Mouse (Mus musculus): ENCODE data around the gene Usp43.

The Usp43 gene

GRCm38 (mm10) chr11:67921827-67922754, at the start of gene Usp43:
TSS of gene Usp43 (minus strand) at chr11:67922153.
- in situ Hi-C loops (cut with MboI; ENCODE audit: unreplicated experiment in 2 of 2), result loop anchor here in 1 of 2 experiments (10.0 kb wide), 1 partner anchor 107 kb away; no protein-coding TSS in a partner anchor

- in situ Hi-C loops (cut with MboI; ENCODE audit: unreplicated experiment in 2 of 2), result loop anchor here in 1 of 2 experiments (10.0 kb wide), 1 partner anchor 143 kb away; no protein-coding TSS in a partner anchor
These were observed 45.9 kb upstream of the Usp43 start for GRCm38 (mm10) chr11:67967831-67968230.

GRCm38 (mm10) chr11:67965905-67966878, 44.2 kb upstream of the Usp43 start, which contains the start of gene Stx8:
TSS of gene Stx8 (plus strand) at chr11:67966193.
- in situ Hi-C loops (cut with MboI; ENCODE audit: unreplicated experiment in 2 of 2), result loop anchor here in 1 of 2 experiments (10.0 kb wide), 1 partner anchor 141 kb away; no protein-coding TSS in a partner anchor

DNA sequence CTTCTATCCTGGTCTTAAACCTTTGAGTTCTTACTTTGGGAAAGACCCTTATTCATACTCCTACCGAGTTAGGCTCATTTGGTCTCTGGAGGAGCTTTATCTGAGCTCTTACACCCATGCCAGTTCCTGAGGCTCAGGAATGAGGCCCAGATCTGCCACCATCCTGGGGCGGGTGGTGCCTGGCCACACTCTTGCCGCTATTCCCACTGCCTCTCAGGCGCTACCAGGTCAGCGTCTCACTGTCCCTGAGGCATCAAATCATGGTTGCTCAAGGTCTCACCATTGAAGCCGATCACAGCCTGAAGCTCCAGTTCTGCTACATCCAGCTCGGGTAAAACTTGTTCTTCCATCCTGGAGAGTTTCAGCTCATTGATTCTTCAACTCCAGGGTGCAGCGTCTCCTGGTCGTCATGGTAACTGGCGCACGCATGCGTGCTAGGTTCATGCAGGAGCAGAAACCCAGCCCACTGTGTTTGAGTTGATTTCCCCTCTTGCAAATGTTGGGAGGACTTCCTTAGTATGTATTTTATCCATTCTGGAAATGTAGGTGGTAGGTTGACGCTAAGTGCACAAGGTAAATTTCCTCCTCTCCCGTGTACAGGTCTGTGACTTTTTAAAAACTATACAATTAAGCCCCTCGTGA, 43.4 kb upstream of the Usp43 start, which contains the start of gene Cfap52:
Gene Cfap52, minus strand, starts transcription at position 410 of the 642 bp plus-strand sequence.
- in situ Hi-C loops (cut with MboI; ENCODE audit: unreplicated experiment in 2 of 2), result loop anchor here in 1 of 2 experiments (10.0 kb wide), 1 partner anchor 141 kb away; no protein-coding TSS in a partner anchor

- in situ Hi-C loops (cut with MboI; ENCODE audit: unreplicated experiment in 2 of 2), result loop anchor here in 1 of 2 experiments (10.0 kb wide), 1 partner anchor 139 kb away; no protein-coding TSS in a partner anchor
These were observed 42.2 kb upstream of the Usp43 start for GRCm38 (mm10) chr11:67964110-67964509.

DNA sequence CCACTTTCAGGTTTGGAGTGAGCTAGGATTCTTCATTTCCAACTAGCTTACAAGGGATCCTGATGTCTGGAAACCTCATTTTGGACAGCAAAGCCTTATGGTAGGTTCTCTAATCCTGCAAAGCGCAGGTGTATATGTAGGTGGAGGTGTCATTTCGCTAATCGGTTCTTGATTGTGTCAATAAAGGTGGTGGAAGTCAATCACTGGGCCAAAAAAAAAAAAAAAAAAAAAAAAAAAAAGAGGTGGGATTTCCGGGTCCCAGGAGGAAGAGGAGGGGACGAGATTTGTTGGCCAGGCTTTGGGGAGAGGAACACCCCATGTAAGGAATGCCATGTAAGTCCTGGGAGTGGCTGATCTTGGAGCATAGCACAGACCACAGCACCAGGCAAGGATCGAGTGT, 32.5 kb upstream of the Usp43 start:
- in situ Hi-C loops (cut with MboI; ENCODE audit: unreplicated experiment in 2 of 2), result no loop called here

- in situ Hi-C loops (cut with MboI; ENCODE audit: unreplicated experiment in 2 of 2), result no loop called here
These were observed 31.7 kb upstream of the Usp43 start for GRCm38 (mm10) chr11:67953604-67954003.

GRCm38 (mm10) chr11:67949475-67949874, 27.5 kb upstream of the Usp43 start:
- in situ Hi-C loops (cut with MboI; ENCODE audit: unreplicated experiment in 2 of 2), result loop anchor here in 1 of 2 experiments (25.0 kb wide), 1 partner anchor 1213 kb away; the partner anchor contains the start of gene Alox12b

- in situ Hi-C loops (cut with MboI; ENCODE audit: unreplicated experiment in 2 of 2), result loop anchor here in 1 of 2 experiments (25.0 kb wide), 1 partner anchor 1214 kb away; the partner anchor contains the start of gene Alox12b
These were observed 26.3 kb upstream of the Usp43 start for GRCm38 (mm10) chr11:67948229-67948628.

DNA sequence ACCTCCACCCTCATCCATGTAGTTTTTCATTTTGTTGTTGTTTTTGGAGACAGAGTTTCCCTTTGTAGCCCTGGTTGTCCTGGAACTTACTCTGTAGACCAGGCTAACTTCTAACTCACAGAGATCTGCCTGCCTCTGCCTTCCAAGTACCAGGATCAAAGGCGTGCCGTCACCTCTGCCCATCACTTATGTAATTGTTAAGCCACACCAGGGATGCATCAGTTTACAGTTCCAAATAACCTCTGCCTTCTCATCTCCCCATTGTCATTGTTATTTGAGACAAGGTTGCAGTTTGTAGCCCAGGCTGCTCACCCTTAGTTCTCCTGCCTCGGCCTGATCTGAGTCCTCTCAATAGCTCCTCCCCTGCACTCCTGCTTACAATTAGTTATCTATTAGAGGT, 10.2 kb upstream of the Usp43 start:
- in situ Hi-C loops (cut with MboI; ENCODE audit: unreplicated experiment in 2 of 2), result loop anchor here in 1 of 2 experiments (25.0 kb wide), 1 partner anchor 1230 kb away; the partner anchor contains the start of gene Alox12b

DNA sequence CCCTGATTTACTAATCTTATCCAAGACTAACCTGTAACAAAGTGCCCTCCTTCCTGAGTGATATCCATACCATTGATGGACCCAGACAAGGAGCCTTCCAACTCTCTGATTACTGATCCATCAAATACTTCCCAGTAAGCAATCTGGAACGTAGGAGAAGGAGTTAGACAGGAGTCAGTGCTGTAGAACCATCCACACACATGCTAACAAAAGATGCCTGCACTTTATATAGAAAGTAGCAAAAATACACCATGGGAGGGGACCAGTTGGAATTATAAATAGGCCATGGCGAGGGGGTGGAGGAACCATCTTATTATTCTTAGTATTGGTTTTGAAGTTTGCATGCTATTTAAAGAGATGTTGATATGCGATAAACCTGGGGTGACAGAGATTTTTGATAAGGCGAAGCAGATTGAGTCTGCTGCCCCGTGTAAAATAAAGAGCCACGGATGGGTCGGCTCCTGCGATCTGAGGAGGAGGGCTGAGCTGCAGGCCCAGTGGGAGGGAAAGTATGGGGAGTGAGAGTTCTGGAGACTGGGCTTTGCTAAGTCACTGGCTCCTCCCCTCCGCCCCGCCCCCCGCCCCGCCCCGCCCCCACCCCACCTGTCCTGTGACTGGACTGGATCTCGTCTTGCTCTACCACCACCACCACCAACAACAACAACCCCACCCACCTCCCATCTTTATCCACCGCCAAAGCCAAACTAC, 4.5 kb upstream of the Usp43 start:
- in situ Hi-C loops (cut with MboI; ENCODE audit: unreplicated experiment in 2 of 2), result loop anchor here (10.0 to 25.0 kb wide), 2 partner anchors 112 to 1236 kb away; partner anchors contain the start of gene Alox12b (in 1 of the 2)

DNA sequence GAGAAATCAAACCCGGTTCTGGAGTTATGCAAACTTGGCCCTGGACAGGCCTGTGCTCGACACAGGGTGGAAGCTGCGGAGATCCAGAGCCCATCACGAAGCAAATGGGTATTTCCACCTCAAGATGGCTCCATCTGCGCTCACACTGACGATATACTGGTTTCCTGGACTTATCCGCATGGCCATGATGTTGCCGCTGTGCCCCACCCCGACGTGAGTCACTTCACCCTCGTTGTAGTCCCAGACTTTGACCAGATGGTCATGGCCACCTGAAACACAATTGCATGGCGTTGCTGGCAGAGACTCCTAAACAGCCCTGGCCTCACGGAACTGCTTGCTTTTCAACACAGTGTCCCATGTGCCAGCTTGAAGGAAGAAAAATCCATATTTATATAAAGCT, 3.0 kb upstream of the Usp43 start:
- in situ Hi-C loops (cut with MboI; ENCODE audit: unreplicated experiment in 2 of 2), result loop anchor here (10.0 to 25.0 kb wide), 2 partner anchors 110 to 1237 kb away; partner anchors contain the start of gene Alox12b (in 1 of the 2)

- in situ Hi-C loops (cut with MboI; ENCODE audit: unreplicated experiment in 2 of 2), result loop anchor here in 1 of 2 experiments (10.0 kb wide), 1 partner anchor 109 kb away; no protein-coding TSS in a partner anchor
These were observed 1.8 kb upstream of the Usp43 start for GRCm38 (mm10) chr11:67923720-67924119.

DNA sequence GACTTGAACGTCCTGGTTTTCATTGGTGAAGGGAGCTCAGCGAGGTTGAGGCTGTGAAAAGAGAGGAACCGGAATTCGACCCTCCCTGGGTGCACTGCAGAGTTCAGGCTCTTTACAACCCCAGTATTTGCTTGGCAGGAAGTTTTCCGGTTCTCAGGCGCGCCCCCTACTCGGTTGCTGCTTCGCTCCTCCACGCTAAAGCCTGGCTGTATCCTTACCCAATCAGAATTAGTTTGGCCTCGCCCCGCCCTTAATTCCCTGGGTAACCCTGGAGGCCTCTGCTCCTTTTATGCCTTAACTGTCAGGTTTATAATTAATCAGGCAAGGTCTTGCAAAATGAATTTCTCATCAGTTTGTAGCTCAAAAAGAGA, 787 bp upstream of the Usp43 start:
- in situ Hi-C loops (cut with MboI; ENCODE audit: unreplicated experiment in 2 of 2), result loop anchor here in 1 of 2 experiments (10.0 kb wide), 1 partner anchor 108 kb away; no protein-coding TSS in a partner anchor

- in situ Hi-C loops (cut with MboI; ENCODE audit: unreplicated experiment in 2 of 2), result loop anchor here in 1 of 2 experiments (10.0 kb wide), 1 partner anchor 106 kb away; no protein-coding TSS in a partner anchor
These were observed 694 bp downstream of the Usp43 start for GRCm38 (mm10) chr11:67921091-67921826.

- in situ Hi-C loops (cut with MboI; ENCODE audit: unreplicated experiment in 2 of 2), result loop anchor here in 1 of 2 experiments (10.0 kb wide), 1 partner anchor 106 kb away; no protein-coding TSS in a partner anchor
These were observed 1.6 kb downstream of the Usp43 start for GRCm38 (mm10) chr11:67920226-67920960.

- in situ Hi-C loops (cut with MboI; ENCODE audit: unreplicated experiment in 2 of 2), result no loop called here
These were observed 2.4 kb downstream of the Usp43 start for GRCm38 (mm10) chr11:67919593-67919992.
